Mouse (Mus musculus) bone marrow macrophage, adult 2 months (primary cell): ENCODE measurements around the gene Armcx1.

Experiments
- CTCF ChIP-seq: IDR thresholded peaks from 2 replicates; pipeline ENCODE4 v1.5.1; 2012; ENCODE audit warnings: low read depth, mild to moderate bottlenecking, low read length, moderate library complexity
- POLR2A ChIP-seq: IDR thresholded peaks from 2 replicates; pipeline ENCODE4 v1.6.1; 2012; ENCODE audit warnings: mild to moderate bottlenecking, low read depth, low read length, borderline replicate concordance

DNA sequence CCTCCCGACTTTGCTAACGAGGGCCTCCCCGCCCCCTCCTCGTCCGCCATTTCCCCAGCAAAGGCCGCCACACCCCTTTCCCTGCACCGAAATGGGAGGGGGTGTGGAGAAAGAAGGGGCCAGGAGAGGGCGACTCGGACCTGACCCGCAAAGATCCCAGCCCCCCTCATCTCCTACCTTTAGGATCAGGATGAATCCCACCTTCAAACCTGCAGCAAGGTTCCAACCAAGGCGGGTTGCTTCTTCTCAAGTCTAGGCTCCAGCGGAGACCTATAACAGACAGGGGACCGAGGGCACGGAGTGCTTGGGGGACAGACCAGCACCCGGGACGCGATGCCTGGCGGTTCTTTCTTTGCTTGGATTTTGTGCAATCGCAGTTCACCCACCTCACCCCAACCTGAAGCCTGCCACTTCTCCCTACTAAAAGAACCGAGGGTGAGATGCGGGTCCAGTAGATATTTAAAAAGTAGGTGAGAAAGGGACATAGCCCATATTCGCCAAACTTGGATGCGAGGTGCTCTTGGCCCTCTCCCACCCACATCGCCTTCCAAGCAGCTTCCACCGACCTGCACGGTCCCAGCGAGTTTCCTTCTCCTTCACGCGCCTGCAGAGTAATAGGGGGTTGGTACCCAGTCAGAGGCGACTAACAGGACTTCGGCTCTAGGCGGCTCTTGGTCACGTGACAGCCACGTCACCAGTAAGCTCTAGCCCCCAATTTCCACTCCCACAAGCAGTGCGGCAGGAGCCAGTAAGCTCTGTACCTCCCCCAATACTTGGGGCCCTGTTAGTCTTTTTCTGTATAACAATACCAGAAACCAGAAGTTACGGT is 33.2 kb downstream of the Armcx1 start, which contains the start of gene Armcx6:
- no peak for TF ChIP-seq POLR2A
- TF ChIP-seq CTCF: no peak
